Mouse (Mus musculus) heart, adult 2 months (tissue): ENCODE results near the gene Igsf9. TPM values are rescaled to one million over a fixed set of nuclear protein-coding genes. Genes with fewer than 3 reads are reported as not detected.

Experiments used
- DNase-seq, 2 experiments: peaks; one replicate each; pipeline ENCODE4 v3.0.0; 2021
- H3K27ac ChIP-seq: fragments of 200-600 bp; 2 replicates; pipeline ENCODE4 v1.8.1; 2022
- H3K27me3 ChIP-seq: fragments of 200-500 bp; 2 replicates; pipeline ENCODE4 v1.6.1; 2012; ENCODE audit warnings: mild to moderate bottlenecking, low read length, inconsistent platforms, mixed read lengths; ENCODE audit not compliant: control insufficient read depth, insufficient read depth
- H3K36me3 ChIP-seq: fragments of 200-500 bp; 2 replicates; pipeline ENCODE4 v1.6.1; 2012; ENCODE audit warnings: low read length, inconsistent platforms; ENCODE audit not compliant: control insufficient read depth, insufficient read depth
- H3K4me1 ChIP-seq: fragments of 200-500 bp; 2 replicates; pipeline ENCODE4 v1.6.1; 2011; ENCODE audit warnings: low read length; ENCODE audit not compliant: control insufficient read depth, insufficient read depth
- H3K4me3 ChIP-seq: fragments of 200-600 bp; 2 replicates; pipeline ENCODE4 v1.8.1; 2022
- H3K79me2 ChIP-seq: fragments of 200-500 bp; replicated peaks from 2 replicates; pipeline ENCODE4 v1.6.1; 2012; ENCODE audit warnings: mild to moderate bottlenecking, inconsistent platforms, low read length, moderate library complexity, mixed read lengths; ENCODE audit not compliant: control insufficient read depth, insufficient read depth
- H3K9ac ChIP-seq: fragments of 200-500 bp; 2 replicates; pipeline ENCODE4 v1.6.1; 2012; ENCODE audit warnings: low read depth, mild to moderate bottlenecking, control low read depth, inconsistent platforms, low read length, mixed read lengths
- CTCF ChIP-seq: fragments of 200-600 bp; IDR thresholded peaks from 2 replicates; pipeline ENCODE4 v1.8.1; 2022; ENCODE audit warnings: antibody characterized with exemption, mild to moderate bottlenecking, moderate library complexity
- EP300 ChIP-seq: fragments of 200-500 bp; IDR thresholded peaks from 2 replicates; pipeline ENCODE4 v1.6.1; 2011; ENCODE audit warnings: low read depth, low read length, control low read depth; ENCODE audit not compliant: insufficient read depth
- POLR2A ChIP-seq: fragments of 200-500 bp; IDR thresholded peaks from 2 replicates; pipeline ENCODE4 v1.6.1; 2011; ENCODE audit warnings: mild to moderate bottlenecking, low read depth, low read length, control low read depth; ENCODE audit not compliant: insufficient read depth
- WGBS: fragments of 180-500 bp; shearing (Covaris S2); methylation state at CpG from one replicate; pipeline ENCODE4 v1.1.7; 2018; 5-methylcytosine and 5-hydroxymethylcytosine counted together
- intact Hi-C: fragments of 180-260 bp; cut with DNase I; formaldehyde crosslinking; loops from one replicate; pipeline ENCODE4 v1.15.1; 2025
- polyA plus RNA-seq: library from polyadenylated mRNA; depleted of rRNA; stranded (reverse); fragments of >200 nt; gene quantifications from 2 replicates; pipeline ENCODE4 v1.2.3, GENCODE M21; 2012
- total RNA-seq, 2 experiments: library from RNA; stranded (reverse); gene quantifications; 2 replicates each; pipeline ENCODE4 v1.2.3; 2021

Gene Igsf9
- total and polyA plus RNA-seq, 3 experiments: 0.36 to 3.8 (median 0.47) TPM

DNA sequence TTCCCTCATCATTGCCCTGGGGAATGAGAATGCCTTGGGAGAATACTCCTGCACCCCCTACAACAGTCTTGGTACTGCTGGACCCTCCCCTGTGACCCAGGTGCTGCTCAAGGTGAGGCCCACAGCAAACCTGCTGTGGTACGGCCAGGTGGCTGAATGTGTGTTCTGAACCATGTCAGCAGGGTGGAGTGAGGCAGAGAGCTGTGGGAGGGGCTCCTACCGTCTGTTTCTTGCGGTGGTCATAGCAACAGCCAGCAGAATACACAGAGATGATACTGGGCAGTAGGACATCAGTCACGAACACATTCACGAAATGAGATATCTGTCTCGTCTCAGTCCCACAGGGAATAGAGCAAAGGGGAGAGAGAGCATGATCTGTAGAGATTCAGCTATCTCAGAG is 11.9 kb downstream of the Igsf9 start:
- H3K27me3 ChIP-seq: no peaks in the 10 kb centered on the region
- no peaks in the 10 kb centered on the region for H3K79me2 ChIP-seq
- H3K36me3 ChIP-seq: no peaks in the 10 kb centered on the region
- no peak overlapping the region for H3K27ac ChIP-seq
- no peak overlapping the region for H3K4me3 ChIP-seq
- 45% methylated on average over 6 of the region's 6 CpGs for WGBS
- DNase-seq: no peak
- H3K4me1 ChIP-seq: peaks cover 1% of the 10 kb centered on the region; the same call in 1 of the 2 replicates
- no peak for TF ChIP-seq POLR2A
- no peak overlapping the region for H3K9ac ChIP-seq
- intact Hi-C loops: no loop called here

DNA sequence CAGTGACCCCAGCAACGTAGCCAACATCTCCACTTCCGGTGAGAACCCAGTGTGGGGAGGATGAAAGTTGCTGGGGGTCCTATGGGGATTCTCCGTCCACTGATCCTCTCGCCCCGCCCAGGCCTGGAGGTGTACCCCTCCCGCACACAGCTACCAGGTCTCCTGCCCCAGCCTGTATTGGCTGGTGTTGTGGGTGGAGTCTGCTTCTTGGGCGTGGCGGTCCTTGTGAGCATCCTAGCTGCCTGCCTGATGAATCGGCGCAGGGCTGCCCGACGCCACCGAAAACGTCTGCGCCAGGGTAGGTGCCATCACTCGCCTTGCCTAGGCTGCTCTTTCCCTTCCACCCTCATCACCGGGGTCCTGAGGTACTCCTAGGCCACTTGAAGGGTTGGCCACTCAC is 14.4 kb downstream of the Igsf9 start:
- no peak overlapping the region for H3K9ac ChIP-seq
- no peak for DNase-seq
- H3K4me3 ChIP-seq: no peak overlapping the region
- H3K27ac ChIP-seq: no peak overlapping the region
- H3K79me2 ChIP-seq: no peaks in the 10 kb centered on the region
- intact Hi-C loops: no loop called here
- no peaks in the 10 kb centered on the region for H3K36me3 ChIP-seq
- WGBS: 85% methylated on average over 17 of the region's 17 CpGs
- H3K27me3 ChIP-seq: no peaks in the 10 kb centered on the region
- TF ChIP-seq POLR2A: no peak
- TF ChIP-seq EP300: no peak
- TF ChIP-seq CTCF: no peak
- H3K4me1 ChIP-seq: no peaks in the 10 kb centered on the region; the same call in none of the 2 replicates

DNA sequence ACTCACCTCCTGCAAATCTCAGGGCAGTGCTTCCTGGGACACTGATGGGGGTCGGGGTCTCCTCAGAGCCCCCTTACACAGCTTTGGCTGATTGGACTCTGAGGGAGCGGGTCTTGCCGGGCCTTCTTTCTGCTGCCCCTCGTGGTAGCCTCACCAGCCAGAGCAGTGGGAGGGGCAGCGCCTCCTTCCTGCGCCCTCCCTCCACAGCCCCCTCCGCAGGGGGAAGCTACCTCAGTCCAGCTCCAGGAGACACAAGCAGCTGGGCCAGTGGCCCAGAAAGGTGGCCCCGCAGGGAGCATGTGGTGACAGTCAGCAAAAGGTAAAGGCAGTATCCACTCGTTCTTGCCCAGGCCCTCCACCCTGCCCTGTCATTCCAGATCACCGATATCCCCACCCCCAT is 15.8 kb downstream of the Igsf9 start:
- Histone ChIP-seq H3K4me1 (peaks cover 4% of the 10 kb centered on the region), H3K27me3 (no peaks in the 10 kb centered on the region), H3K9ac (no peak overlapping the region), H3K36me3 (no peaks in the 10 kb centered on the region), H3K4me3 (no peak overlapping the region), H3K27ac (no peak overlapping the region), H3K79me2 (no peaks in the 10 kb centered on the region)
- intact Hi-C loops: no loop called here
- WGBS: 69% methylated on average over 10 of the region's 10 CpGs
- TF ChIP-seq CTCF (no peak), EP300 (no peak), POLR2A (no peak)
- no peak for DNase-seq

DNA sequence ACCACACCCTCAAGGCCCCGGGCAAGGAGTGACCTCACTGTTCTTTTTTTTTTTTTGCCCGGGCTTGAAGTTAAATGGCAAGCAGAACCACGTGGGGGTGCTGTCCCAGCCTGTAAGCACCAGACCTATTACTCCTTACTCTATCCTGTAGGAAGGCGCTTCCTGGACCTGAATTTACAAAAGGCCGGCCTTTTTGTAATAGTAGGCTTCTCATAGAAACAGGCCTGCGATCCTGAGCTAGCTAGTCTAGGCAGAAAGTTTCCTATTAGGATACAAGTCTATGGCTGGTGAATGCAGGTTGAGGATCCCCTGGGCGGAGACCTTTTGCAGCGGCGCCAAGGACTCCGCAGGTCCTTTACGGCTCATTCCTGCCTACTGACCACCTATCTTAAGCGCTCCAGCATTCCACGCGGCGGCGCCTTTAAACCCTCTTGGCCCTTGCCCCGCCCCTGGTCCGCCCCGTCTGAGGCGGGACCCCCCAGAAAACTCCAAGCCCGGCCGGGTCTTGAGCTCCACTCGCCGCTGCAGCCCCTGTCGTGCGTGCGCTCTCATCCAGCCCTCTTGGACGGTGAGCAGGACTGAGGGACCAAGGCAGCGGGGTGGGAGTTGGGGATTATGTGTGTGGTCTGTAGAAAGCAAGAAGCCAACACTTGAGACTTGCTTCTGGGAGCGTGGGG is 18.3 kb downstream of the Igsf9 start, which contains the start of gene Tagln2:
Gene Tagln2, plus strand, starts transcription at position 283 of the 677 bp plus-strand sequence.
- Histone ChIP-seq H3K27ac (peak within 1 kb of the TSS; percentile 96), H3K9ac (peak within 1 kb of the TSS; percentile 96), H3K36me3 (0 out of 2 replicates have a peak, but pooled peaks cover 2% of the 10 kb centered on the region), H3K4me1 (peaks cover 14% of the 10 kb centered on the region), H3K27me3 (no peaks in the 10 kb centered on the region), H3K79me2 (no peaks in the 10 kb centered on the region), H3K4me3 (peak within 1 kb of the TSS; percentile 72)
- DNase-seq: peak; percentile 94 to 95
- 4% methylated on average over 30 of the region's 30 CpGs for WGBS
- TF ChIP-seq POLR2A (peak; percentile 99), CTCF (peak; percentile 57), EP300 (0 out of 2 replicates have a peak, but pooled peaks have one; percentile 45)
- intact Hi-C loops: loop anchor here (1.0 kb wide), 1 partner anchor 25 kb away; no protein-coding TSS in a partner anchor

DNA sequence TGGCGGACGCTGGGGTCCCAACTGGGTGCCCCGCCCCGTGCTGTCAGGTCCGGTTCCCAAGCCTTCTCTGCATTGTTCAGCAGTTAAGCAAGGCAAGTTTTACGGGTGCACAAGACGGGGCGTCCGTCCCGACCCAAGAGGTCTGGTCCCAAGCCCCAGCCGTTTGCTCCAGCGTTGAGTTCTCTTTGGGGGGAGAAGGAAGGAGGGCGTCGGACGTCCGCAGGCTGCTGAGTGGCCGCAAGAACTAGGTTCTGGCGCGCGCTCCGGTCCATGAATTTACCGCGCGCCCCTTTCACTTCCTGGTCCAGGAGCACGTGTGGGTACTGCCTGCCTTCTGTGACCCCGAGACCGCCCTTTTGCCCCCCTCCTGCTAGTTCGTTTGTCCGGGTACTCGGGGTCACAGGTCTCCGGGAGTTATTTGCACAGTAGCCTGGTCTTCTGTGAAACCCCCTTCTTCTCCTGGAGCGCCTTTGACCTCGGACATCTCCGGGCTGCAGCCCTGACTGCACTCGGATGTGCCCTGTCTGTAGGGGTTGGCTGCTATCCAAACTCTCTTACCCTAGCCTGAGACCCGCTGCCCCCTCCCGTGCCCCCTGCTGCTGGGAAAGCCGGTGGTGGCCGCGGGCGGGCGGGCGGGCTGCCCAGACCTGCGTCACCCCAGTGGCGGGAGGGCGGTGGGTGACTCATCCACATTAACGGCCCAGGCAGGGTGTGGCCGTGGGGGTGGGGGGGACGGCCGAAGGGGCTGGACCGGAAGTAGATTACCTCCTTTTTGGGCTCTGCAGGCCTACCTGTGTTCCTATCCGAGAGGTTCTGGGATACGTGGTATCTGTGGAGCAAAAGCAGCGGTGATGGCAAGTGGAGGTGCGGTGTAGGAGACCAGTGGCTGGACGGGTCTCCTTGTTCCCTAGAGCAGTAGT is 19.1 kb downstream of the Igsf9 start:
- Histone ChIP-seq H3K36me3 (0 out of 2 replicates have a peak, but pooled peaks cover 2% of the 10 kb centered on the region), H3K9ac (peak overlapping the region; percentile 96), H3K27ac (peak overlapping the region; percentile 96), H3K79me2 (no peaks in the 10 kb centered on the region), H3K4me3 (peak overlapping the region; percentile 72), H3K4me1 (peaks cover 14% of the 10 kb centered on the region), H3K27me3 (no peaks in the 10 kb centered on the region)
- WGBS: 2% methylated on average over 56 of the region's 56 CpGs
- TF ChIP-seq CTCF: 0 out of 2 replicates have a peak, but pooled peaks have one; percentile 2
- peak; percentile 39; the same call in 1 of the 2 replicates for TF ChIP-seq POLR2A
- TF ChIP-seq EP300: peak; percentile 58; the same call in 1 of the 2 replicates
- DNase-seq: peak; percentile 79 to 83
- intact Hi-C loops: loop anchor here (1.0 kb wide), 2 partner anchors 13 to 25 kb away; no protein-coding TSS in a partner anchor
